Mouse (Mus musculus) kidney, postnatal 10 days (tissue): ENCODE results near the gene Tubg2.

Experiments
- DNase-seq: peaks from one replicate; pipeline ENCODE4 v3.0.0; 2021; ENCODE audit warnings: mixed read lengths

Tubg2 gene

GRCm38 (mm10) chr11:101167211-101167962 is 11.7 kb downstream of the Tubg2 start:
- no peak for DNase-seq

DNA sequence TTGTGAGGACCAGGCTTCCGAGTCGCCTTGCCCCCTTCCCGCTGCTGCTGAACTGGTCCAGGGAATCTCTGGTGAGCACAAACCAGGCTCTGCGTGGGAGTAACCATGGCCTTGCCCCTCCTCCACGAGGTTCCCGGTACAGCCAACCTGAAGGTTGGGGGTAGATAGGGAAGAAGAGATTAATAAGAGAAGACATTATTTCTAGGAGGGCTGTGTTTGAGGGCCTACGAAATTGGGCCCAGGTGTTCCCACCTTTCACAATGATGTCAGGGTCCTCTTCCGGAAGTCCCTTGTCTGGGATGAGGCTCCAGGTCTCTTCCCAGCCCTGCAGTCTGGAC is 12.2 kb downstream of the Tubg2 start:
- no peak for DNase-seq

GRCm38 (mm10) chr11:101168301-101168980 is 12.7 kb downstream of the Tubg2 start:
- DNase-seq, result peak; percentile 87

DNA sequence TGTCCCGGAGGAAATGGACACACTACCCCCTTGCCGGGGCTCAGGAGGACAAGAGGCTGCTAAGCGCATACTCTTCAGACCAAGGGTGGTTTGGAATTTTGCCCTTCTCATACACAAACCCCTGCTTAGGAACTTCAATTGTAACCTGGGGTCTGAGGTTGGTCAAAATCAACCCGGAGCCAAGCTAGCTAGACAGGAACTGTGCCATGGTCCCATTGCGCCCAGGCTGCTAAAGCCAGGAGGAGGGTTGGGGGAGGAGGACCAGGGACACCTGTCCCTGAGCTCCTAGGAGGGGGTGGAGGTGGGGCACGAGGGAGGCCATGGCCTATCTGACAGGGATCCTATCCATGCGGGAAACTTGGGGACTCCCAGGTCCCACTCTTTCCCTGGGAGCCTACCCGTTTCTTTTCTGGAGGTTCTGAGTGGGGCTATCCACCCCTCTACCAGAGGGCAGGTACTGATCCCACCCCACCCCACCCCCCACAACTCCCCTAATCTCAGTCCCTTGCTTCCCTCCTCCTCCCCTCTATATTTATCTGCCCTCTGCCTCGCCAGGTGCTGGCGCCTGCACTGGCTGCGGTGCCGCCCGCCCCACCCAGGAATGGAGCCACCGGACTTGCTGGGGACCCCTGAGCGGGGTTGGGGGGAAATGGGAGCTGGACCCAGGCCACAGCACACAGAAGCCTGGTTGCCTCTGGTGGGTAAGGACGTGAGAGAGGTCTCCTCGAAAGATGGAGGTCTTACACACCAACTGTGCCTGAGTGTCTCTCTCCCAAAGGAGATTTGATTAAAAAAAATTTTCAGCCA is 13.8 kb downstream of the Tubg2 start:
- no peak for DNase-seq

GRCm38 (mm10) chr11:101170354-101170810 is 14.7 kb downstream of the Tubg2 start, which contains the start of gene Cntnap1:
Cntnap1 (plus strand) TSS chr11:101170523.
- peak; percentile 81 for DNase-seq

- peak; percentile 97 for DNase-seq
Observed at GRCm38 (mm10) chr11:101170811-101171610, 15.3 kb downstream of the Tubg2 start, which contains the start of gene Plekhh3. Plekhh3 (minus strand) TSS chr11:101171351.

- peak; percentile 87 for DNase-seq
Observed at GRCm38 (mm10) chr11:101171721-101172433, 16.2 kb downstream of the Tubg2 start.

- DNase-seq, result no peak
Observed at GRCm38 (mm10) chr11:101172434-101172815, 16.7 kb downstream of the Tubg2 start.

DNA sequence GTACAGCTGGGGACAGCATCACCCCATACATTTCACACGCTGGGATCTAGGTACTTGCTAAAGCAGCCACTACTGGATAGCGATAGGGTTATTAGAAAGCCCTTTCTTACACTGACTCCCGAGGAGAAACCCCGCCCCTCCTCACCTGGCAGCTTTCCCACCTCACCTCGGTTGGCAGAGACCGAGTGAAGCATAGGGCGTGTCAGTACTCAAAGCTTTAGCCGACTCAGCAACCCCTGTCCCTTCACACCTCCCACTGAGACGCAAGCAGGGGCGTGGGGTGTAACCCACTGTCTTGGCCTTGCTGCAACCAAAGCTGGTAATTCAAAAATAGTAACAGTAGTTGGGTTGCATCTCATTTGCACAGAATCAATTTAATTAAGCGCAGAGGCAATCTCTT is 17.4 kb downstream of the Tubg2 start:
- peak; percentile 88 for DNase-seq

DNA sequence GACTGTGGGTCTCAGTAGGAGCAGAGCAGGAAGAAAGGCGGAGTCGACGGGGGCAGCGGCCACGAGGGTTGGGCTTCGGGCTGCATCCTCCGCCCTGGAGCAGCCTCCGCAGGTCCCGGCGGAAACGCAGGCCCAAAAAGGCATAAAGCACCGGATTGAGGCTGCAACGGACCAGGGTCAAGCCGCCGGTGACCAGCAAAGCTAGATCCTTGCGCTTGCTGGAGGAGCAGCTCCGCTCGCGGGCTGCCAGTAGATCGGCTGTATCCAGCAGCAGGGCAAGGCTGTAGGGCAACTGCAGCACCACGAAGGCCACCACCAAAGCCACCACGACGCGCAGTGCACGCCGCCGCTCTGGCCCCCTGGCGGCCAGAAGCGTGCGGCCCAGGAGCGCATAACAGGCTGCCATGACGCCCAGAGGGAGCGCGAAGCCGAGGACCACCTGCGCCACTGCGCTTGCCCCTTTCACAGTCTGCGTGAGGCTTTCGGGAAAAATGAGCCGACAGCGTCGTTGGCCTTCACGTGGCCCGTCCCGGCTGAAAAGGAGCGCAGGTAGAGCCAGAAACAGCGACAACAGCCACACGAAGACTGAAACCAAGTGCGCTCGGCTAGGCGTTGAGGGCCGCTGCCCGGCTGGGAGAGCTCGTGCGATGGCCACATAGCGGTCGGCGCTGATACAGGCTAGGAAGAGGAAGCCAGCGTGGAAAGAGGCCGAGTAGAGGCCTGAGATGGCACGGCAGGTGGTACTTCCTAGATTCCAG is 18.1 kb downstream of the Tubg2 start:
- peak; percentile 92 for DNase-seq

DNA sequence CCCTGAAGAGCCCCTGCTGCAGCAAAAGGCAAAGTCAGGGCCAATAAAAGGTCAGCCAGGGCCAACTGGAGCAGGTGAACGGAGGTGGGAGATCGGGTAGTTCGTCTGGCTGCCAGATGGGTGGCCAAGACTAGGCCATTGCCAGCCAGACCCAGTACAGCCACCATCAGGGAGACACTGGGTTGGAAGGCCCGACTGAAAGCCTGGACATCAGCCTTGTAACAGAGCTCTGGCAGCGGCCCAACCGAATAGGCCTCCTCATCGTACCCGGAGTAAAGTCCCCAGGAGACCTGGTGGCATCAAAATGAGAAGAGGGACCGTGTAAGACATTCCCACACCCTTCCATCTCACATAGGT is 18.7 kb downstream of the Tubg2 start:
- peak; percentile 63 for DNase-seq

DNA sequence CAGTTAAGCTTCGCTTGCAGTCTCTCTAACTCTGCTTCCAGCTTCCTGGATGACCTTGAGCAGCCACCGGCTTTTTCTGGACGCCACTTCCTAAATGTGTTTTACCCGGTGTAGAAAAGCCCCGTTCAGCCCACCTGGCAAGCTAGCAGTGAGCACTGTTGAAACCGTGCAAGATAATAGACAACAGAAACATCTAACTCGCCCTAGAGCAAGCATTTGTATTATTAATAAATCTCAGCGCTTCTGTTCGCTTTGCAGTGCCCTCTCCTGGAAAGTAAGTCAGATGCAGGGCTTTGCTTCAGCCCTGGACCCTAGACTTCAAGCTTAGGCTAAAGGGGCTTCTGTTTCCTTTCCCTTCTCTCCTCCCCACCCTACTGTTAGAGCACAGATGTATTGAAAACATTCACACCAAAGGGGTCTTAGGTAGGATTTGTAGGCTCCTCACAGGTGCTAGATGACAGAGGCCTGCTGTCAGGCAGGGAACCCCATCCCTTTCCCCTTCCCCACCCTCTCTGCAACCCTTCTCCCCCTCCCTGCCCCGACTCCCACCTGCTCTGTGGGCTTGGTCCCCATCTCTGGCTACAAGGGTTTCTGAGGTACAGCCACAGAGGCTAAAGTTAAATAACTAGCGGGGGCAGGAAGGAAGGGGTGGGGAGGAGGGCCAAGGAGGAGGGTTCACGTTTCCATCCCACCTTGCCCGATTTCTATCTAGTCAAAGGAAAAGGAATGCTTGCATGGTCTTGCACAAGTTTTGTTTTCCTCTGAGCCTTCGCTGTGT is 19.3 kb downstream of the Tubg2 start, which contains the start of gene Ccr10:
TSS of gene Ccr10 (minus strand) at position 593 of the 778 bp plus-strand sequence.
- no peak for DNase-seq

- DNase-seq, result no peak
Observed at GRCm38 (mm10) chr11:101175636-101176116, 20.0 kb downstream of the Tubg2 start.

- peak; percentile 78 for DNase-seq
Observed at GRCm38 (mm10) chr11:101176117-101176691, 20.5 kb downstream of the Tubg2 start.

DNA sequence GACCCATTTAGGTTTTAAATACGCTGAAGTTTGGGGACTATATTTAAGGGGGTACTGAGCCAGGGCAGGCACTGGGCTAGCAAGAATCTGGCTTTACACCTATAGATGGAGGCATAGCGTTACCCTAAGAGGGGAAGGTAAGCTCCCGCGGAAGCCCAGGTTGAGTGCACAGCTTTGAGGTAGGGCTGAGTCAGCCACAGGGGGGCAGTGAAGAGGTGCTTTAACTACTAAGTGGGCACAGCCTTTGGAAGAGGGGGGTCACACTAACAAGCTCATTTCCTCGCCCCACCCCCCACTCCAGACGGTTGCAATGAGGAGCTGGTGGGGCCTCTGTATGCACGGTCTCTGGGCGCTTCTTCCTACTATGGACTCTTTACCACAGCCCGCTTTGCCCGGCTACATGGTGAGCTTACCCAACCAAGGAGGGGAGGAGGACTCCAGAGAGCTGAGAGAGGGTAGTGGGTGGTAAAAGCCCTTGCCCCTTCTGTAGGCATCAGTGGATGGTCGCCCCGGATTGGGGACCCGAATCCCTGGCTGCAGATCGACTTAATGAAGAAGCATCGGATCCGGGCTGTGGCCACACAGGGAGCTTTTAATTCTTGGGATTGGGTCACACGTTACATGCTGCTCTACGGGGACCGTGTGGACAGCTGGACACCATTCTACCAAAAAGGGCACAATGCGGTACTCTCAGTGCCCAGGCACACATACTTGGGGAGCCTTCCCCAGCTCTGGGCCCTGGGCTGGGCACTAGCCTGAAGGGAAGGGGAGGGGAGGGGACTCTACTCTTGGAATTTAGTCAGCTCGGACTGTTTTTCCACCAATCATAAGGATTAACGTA is 21.4 kb downstream of the Tubg2 start:
- DNase-seq, result peak; percentile 79

DNA sequence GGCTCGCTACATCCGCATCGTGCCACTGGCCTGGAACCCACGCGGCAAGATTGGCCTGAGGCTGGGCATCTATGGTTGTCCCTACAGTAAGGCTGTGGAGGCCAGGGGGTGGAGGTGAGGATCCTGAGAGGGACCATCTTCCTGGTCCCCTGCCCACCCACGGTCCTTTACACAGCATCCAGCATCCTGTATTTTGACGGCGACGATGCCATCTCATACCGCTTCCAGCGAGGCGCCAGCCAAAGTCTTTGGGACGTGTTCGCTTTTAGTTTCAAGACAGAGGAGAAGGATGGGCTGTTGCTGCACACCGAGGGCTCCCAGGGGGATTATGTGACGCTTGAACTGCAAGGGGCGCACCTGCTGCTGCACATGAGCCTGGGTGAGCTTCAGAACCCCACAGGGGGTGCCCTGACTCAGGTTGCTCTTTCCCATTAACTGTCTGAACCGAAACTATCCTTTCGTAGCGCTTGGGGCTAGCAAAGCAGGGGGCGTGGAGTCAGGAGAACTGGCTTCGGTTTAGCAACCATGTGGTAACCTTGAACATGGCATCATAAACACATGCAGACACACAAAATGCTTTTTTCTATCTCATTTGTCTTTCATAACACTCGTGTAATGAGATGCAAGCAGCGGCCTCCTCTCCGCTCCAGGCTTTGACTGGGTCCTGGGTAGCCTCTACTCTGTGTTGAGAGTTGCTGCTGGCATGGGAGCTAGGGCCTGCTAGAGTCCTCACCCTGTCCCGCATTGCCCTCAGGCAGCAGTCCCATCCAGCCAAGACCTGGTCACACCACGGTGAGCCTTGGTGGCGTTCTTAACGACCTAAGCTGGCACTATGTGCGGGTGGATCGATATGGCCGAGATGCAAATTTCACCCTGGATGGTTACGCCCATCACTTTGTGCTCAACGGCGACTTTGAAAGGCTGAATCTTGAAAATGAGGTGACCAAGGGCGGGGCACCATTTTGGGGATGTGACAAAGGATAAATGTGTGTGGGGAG is 22.7 kb downstream of the Tubg2 start:
- no peak for DNase-seq

DNA sequence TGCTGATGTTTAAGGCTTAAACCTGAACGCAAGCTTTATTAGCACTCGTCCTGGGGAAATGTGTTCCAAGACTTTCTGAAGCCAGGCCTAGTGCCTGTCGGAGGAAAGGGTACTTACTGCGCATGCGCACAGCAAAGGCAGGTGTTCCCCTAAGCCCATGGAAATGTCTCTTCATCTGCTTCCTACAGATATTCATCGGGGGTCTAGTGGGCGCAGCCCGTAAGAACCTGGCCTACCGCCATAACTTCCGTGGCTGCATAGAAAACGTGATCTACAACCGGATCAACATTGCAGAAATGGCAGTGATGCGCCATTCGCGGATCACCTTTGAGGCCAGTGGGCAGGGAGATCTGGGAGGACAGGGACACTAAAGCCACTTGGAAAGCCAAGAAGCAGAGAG is 23.6 kb downstream of the Tubg2 start:
- DNase-seq, result no peak
